Mouse (Mus musculus) liver, embryonic 14.5 days (tissue): ENCODE results near the gene Kap. TPM values are rescaled to one million over a fixed set of nuclear protein-coding genes. Genes with fewer than 3 reads are reported as not detected.
"Not testable (repeated sequence)": the region's sequence is repeated elsewhere in the genome, so short reads cannot be mapped to it uniquely, and the experiment has no call there.

Experiments
- ATAC-seq: fragments of 200-750 bp; cut with Nextera tagmentation; 2 replicates; pipeline ENCODE4 v1.8.0; 2017; ENCODE audit warnings: moderate number of reproducible peaks, mild to moderate bottlenecking, moderate library complexity; ENCODE audit not compliant: insufficient read depth
- DNase-seq, 3 experiments: peaks; one replicate each; pipeline ENCODE4 v3.0.0-alpha.2; 2012 to 2013; ENCODE audit warnings: low read depth in 3 of 3, low spot score in 3 of 3
- H3K27ac ChIP-seq: fragments of 300-500 bp; sonication (generic); 2 replicates; pipeline ENCODE4 v1.5.1; 2014; ENCODE audit warnings: moderate library complexity, mild to moderate bottlenecking, control low read depth, inconsistent platforms
- H3K27me3 ChIP-seq: fragments of 300-500 bp; sonication (generic); 2 replicates; pipeline ENCODE4 v1.6.1; 2014; ENCODE audit warnings: mild to moderate bottlenecking, low read length, moderate library complexity; ENCODE audit not compliant: control insufficient read depth, insufficient read depth
- H3K36me3 ChIP-seq: fragments of 300-500 bp; sonication (generic); replicated peaks from 2 replicates; pipeline ENCODE4 v1.6.1; 2014; ENCODE audit warnings: low read depth; ENCODE audit not compliant: control insufficient read depth, insufficient read depth
- H3K4me1 ChIP-seq, 2 experiments: fragments of 200-500 bp in 1 of 2; fragments of 300-500 bp in 1 of 2; sonication (generic) in 1 of 2; replicated peaks; 2 replicates each; pipeline ENCODE4 v1.6.1; 2012 to 2014; ENCODE audit warnings: antibody characterized with exemption in 1 of 2, inconsistent platforms in 1 of 2, low read length in 1 of 2; ENCODE audit not compliant: control insufficient read depth in 2 of 2, insufficient read depth in 2 of 2
- H3K4me2 ChIP-seq: fragments of 300-500 bp; sonication (generic); 2 replicates; pipeline ENCODE4 v1.6.1; 2014; ENCODE audit warnings: low read depth, mild to moderate bottlenecking, control low read depth, moderate library complexity
- H3K4me3 ChIP-seq, 2 experiments: fragments of 200-500 bp in 1 of 2; fragments of 300-500 bp in 1 of 2; sonication (generic) in 1 of 2; 2 replicates each; pipeline ENCODE4 v1.5.1; 2012 to 2014; ENCODE audit warnings: low read depth in 2 of 2, low read length in 2 of 2, mild to moderate bottlenecking in 2 of 2, control low read depth in 1 of 2, inconsistent platforms in 1 of 2, moderate library complexity in 1 of 2; ENCODE audit not compliant: insufficient read depth in 1 of 2
- H3K9ac ChIP-seq: fragments of 300-500 bp; sonication (generic); replicated peaks from 2 replicates; pipeline ENCODE4 v1.6.1; 2014; ENCODE audit warnings: mild to moderate bottlenecking, control low read depth, moderate library complexity
- H3K9me3 ChIP-seq: fragments of 300-500 bp; sonication (generic); 2 replicates; pipeline ENCODE4 v1.6.1; 2016; ENCODE audit warnings: low read length, mixed read lengths; ENCODE audit not compliant: control insufficient read depth
- CTCF ChIP-seq: IDR thresholded peaks from 2 replicates; pipeline ENCODE4 v1.5.1; 2016; ENCODE audit warnings: antibody characterized with exemption, low read depth, control low read depth
- EP300 ChIP-seq: IDR thresholded peaks from 2 replicates; pipeline ENCODE4 v1.6.1; 2016; ENCODE audit warnings: antibody characterized with exemption, low read depth
- WGBS: fragments of 180-500 bp; shearing (Covaris S2); extraction: QIAGEN DNeasy Blood & Tissue Kit; methylation state at CpG from one replicate; pipeline ENCODE4 v1.1.7; 2014; ENCODE audit not compliant: insufficient replicate concordance; 5-methylcytosine and 5-hydroxymethylcytosine counted together
- polyA plus RNA-seq, 2 experiments: library from polyadenylated mRNA; depleted of rRNA in 1 of 2; stranded (reverse) in 1 of 2; unstranded in 1 of 2; fragments of >200 nt; fragmentation: Nextera tagmentation in 1 of 2; extraction: Ambion mirVana in 1 of 2; gene quantifications; 2 replicates each; pipeline versions ENCODE4 v1.2.1 to v1.2.3; 2012 to 2014

Kap gene
- polyA plus RNA-seq, 2 experiments, result not detected

DNA sequence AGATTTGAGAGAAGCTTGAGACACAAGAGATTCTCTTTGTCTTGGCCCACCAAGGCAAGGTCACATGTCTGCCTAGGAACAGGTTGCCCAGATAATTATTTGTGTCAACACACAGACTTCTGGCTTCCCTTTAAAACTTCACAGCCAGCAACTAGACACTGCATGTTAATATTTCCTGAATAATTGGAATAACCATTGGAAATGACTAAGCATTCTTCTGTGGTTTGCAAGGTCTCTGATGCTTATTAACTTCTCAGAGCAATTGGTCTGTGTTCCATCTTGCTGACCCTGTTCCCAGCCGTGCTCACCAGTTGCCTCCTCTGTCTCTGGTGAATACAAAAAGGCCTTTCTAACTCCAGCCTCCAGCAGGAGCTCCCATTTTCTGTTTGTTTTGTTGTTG is 17.6 kb upstream of the Kap start:
- no peak for DNase-seq
- H3K4me2 ChIP-seq, result no peak overlapping the region

DNA sequence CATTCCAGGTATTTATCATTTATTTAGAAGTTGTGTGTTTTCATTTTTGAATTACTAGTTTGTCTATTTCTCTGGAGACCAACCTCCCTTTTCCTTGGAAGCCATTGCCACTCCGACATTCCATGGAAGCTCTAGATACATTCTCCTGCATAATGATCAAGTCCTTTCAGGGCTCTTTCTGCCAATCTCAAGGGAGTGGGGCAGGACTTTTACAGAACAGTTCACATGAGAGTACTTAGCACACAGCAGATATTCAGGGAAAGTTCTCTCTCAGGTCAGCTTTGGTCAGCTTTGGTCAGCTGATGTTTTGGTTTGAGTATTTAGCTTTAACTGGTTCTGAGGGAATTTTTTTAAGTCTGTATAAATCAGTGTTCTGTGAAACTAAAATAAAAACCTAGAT is 14.8 kb upstream of the Kap start:
- H3K4me1 ChIP-seq, result no peaks in the 10 kb centered on the region
- ATAC-seq (no peak), DNase-seq (no peak)
- no peak overlapping the region for H3K4me2 ChIP-seq
- no peaks in the 10 kb centered on the region for H3K9me3 ChIP-seq
- no peak overlapping the region for H3K9ac ChIP-seq
- H3K27ac ChIP-seq, result no peak overlapping the region
- no peak overlapping the region for H3K4me3 ChIP-seq
- H3K36me3 ChIP-seq, result no peaks in the 10 kb centered on the region
- H3K27me3 ChIP-seq, result no peaks in the 10 kb centered on the region
- no peak for TF ChIP-seq EP300
- TF ChIP-seq CTCF, result no peak
- 63% methylated on average over 1 of the region's 1 CpGs for WGBS

More for the DNA sequence above, 17.6 kb upstream of the Kap start:
- no peak for TF ChIP-seq CTCF
- TF ChIP-seq EP300, result no peak
- Histone ChIP-seq H3K36me3 (no peaks in the 10 kb centered on the region), H3K4me3 (no peak overlapping the region), H3K27ac (no peak overlapping the region), H3K9ac (no peak overlapping the region), H3K27me3 (no peaks in the 10 kb centered on the region), H3K9me3 (no peaks in the 10 kb centered on the region), H3K4me1 (no peaks in the 10 kb centered on the region)
- no peak for ATAC-seq
- WGBS, result 35% methylated on average over 1 of the region's 1 CpGs

DNA sequence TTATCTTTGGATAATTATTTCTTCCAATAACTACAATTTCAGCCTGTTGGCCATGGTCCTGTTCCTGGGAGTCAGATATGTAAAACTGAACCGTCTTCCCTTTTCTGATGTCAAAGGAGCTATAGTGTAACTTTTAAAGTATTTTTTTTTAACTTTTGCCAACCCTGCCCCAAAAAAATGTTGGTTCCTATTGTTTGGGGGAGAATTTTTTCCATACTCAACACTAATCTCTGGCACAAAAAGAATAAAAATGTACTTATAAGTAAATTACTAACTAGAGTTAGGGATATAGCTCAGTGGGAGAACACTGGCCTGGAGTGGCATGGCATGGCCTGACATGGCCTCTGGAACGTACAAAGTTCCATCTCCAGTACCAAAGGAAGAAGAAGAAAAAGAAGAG is 2.3 kb upstream of the Kap start:
- no peaks in the 10 kb centered on the region for H3K9me3 ChIP-seq
- 37% methylated on average over 2 of the region's 2 CpGs for WGBS
- H3K27me3 ChIP-seq, result no peaks in the 10 kb centered on the region
- H3K9ac ChIP-seq, result no peak overlapping the region
- no peak overlapping the region for H3K4me2 ChIP-seq
- DNase-seq (no peak), ATAC-seq (no peak)
- H3K4me3 ChIP-seq, result no peak overlapping the region
- no peaks in the 10 kb centered on the region for H3K4me1 ChIP-seq
- H3K27ac ChIP-seq, result no peak overlapping the region
- TF ChIP-seq CTCF, result no peak
- no peak for TF ChIP-seq EP300
- no peaks in the 10 kb centered on the region for H3K36me3 ChIP-seq

DNA sequence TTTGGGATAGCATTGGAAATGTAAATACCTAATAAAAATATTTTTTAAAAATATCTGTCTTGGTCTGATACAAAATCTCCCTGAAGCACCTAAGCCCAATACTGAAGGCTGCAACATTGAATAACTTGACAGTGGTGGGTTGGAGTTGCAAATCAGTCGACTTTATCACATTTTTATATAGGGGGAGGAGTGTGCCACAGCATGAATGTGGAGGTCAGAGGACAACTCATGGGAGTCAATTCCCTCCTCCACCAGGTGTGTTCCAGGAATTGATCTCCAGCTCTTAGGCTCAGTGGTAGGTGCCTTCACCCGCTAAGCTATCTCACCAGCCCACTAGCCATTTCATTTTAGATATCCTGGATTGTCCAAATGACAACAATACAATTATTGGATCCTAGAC is 4.2 kb downstream of the Kap start:
- H3K9me3 ChIP-seq, result no peaks in the 10 kb centered on the region
- H3K27me3 ChIP-seq, result no peaks in the 10 kb centered on the region
- WGBS, result 39% methylated on average over 2 of the region's 2 CpGs
- H3K9ac ChIP-seq, result no peak overlapping the region
- no peaks in the 10 kb centered on the region for H3K36me3 ChIP-seq
- H3K4me2 ChIP-seq, result no peak overlapping the region
- DNase-seq (no peak), ATAC-seq (no peak)
- no peak overlapping the region for H3K4me3 ChIP-seq
- TF ChIP-seq CTCF, result no peak
- no peak for TF ChIP-seq EP300
- H3K27ac ChIP-seq, result no peak overlapping the region
- H3K4me1 ChIP-seq, result no peaks in the 10 kb centered on the region

DNA sequence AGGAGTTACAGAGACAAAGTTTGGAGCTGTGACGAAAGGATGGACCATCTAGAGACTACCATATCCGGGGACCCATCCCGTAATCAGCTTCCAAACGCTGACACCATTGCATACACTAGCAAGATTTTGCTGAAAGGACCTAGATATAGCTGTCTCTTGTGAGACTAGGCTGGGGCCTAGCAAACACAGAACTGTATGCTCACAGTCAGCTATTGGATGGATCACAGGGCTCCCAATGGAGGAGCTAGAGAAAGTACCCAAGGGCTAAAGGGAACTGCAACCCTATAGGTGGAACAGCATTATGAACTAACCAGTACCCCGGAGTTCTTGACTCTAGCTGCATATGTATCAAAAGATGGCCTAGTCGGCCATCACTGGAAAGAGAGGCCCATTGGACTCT is 4.7 kb downstream of the Kap start:
- not testable (repeated sequence) for H3K27me3 ChIP-seq, H3K4me3 ChIP-seq, H3K4me1 ChIP-seq, ATAC-seq, H3K9ac ChIP-seq, H3K36me3 ChIP-seq, DNase-seq, H3K9me3 ChIP-seq, H3K27ac ChIP-seq, H3K4me2 ChIP-seq
- whole genome bisulfite sequencing, result 59% methylated on average over 6 of the region's 6 CpGs

DNA sequence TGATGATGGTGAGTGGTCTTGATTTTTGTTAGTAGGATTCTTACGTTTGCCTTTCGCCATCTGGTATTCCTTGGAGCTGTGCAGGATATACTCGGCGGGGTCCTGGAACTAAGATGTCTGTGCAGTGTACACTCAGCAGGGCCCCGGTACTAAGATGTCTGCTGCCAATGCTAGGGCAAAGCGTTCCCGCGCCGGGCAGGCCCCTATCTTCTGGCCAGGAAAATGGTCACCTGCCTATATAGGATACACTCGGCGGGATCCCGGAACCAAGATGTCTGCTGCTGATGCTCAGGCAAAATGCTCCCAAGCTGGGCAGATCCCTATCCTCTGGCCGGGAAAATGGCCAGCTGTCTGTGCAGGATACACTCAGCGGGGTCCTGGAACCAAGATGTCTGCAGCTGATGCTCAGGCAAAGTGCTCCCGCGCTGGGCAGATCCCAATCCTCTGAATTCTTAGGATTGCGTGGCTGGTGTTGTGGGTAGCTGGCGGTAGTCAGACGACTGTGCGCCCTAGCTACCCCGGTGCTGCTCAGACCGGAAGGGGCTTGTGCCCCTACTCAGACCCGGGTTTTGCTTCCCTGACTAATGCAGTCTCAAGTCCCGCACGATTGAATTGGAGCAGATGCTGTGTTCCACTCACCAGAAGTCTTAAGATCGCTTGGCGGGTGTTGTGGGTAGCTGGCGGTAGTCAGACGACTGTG is 15.1 kb downstream of the Kap start:
- not testable (repeated sequence) for H3K4me2 ChIP-seq, DNase-seq, H3K4me1 ChIP-seq, ATAC-seq, H3K27ac ChIP-seq, H3K36me3 ChIP-seq, H3K9ac ChIP-seq, H3K27me3 ChIP-seq, H3K4me3 ChIP-seq, H3K9me3 ChIP-seq
- WGBS, result 73% methylated on average over 29 of the region's 29 CpGs
